Mouse (Mus musculus) cortical plate, adult 2 months (tissue): ENCODE data around the gene Slc29a4.

Source experiments
- CTCF ChIP-seq: fragments of 200-500 bp; IDR thresholded peaks from 2 replicates; pipeline ENCODE4 v1.5.1; 2011; ENCODE audit warnings: mild to moderate bottlenecking, control low read depth, low read length; ENCODE audit not compliant: insufficient read depth; ENCODE audit errors: extremely low read depth
- POLR2A ChIP-seq: fragments of 200-500 bp; IDR thresholded peaks from 2 replicates; pipeline ENCODE4 v1.6.1; 2011; ENCODE audit warnings: mild to moderate bottlenecking, low read length, control low read depth; ENCODE audit not compliant: insufficient read depth; ENCODE audit errors: extremely low read depth

DNA sequence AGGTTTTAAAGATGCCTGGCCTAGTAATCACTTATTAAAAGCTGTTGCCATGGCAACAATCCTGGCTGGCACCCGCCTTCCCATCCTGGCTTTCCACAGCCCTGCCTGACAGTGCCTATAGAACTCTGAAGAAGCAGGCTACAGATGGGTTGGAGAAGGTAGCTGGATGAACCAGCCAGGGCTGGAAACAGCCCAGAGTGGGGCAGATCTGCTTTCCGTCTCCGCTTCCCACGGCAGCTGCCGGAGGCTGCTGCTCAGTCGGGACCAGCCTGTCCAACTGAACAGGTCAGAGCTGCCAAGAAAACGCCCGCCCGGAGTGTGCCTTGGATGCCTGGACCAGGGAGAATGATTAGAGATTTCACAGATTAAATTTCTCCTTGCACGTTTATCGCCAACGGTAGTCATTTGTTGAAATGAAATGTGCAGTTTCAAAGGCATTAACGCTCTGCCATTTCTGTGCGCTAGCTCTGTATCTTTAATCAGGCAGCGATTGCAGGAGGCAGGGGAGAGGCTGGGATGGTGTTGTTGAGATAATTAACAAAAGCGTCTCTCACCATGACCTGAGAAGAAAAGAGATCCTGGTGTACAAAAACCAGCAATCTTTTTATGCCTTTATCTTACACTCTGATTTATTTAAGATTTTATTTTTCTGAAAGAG lies 69.1 kb downstream of the Slc29a4 start:
- TF ChIP-seq CTCF (no peak), POLR2A (0 out of 2 replicates have a peak, but pooled peaks have one; percentile 16)
